Mouse (Mus musculus): ENCODE measurements around the gene Rab37.

Gene Rab37

DNA sequence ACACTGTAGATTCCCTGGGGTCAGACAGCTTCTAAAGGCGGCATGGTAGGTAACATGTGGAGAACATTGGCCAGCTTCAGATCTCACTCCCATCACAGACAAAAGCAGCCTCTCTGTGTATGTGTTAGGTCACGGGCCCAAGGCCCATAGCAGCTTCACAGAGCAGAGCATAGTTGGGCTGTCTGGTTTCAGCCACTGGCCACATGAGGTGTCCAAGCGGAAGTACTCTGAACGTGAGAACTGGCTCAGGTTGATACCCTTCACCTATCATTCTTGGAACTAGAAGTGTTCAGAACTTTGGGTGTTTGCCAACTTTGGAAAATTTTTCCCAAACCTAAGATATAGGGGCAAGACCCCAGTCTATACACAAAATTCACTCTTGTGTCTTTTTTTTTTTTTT lies 78.2 kb downstream of the Rab37 start:
- no peak for DNase-seq

DNA sequence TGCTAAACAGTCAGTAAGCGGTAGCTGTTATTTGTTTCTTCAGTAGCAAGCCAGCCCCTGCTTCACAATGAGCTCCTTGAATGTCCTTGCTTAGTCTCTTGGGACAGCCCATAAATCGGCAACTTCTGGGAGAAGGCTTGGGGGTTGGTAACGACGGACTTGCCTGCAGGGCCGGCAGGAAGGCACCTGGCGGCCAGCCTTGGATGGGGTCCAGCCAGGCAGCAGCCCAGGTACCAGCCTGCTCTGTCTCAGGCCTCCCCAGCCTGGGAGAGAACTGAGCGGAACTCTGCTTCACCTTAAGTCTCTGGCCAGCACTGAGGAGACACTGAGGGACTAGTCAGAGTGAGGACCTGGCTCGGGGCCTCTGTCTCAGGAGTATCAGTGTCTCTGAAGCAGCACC lies 79.9 kb downstream of the Rab37 start:
- no peak for DNase-seq

DNA sequence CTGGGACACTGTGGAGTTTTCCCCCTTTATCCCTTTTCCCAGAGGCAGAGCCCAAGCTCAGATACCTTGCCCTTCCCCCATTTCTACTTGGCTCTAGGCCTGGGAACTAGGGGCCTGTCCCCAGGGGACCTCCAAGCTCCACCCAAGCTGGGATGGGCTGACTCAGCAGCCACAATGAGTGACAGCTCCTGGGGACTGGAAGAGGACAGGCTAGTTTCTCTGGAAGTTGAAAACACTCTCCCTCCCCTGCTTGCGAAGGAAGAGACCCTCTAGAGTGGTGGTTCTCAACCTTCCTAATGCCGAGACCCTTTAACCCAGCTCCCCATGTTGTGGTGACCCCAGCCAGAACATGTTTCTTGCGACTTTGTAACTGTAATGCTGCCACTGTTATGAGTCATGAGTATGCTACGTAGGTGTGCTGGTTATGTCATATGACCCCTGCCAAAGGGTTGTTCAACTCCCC lies 81.6 kb downstream of the Rab37 start:
- DNase-seq: no peak

DNA sequence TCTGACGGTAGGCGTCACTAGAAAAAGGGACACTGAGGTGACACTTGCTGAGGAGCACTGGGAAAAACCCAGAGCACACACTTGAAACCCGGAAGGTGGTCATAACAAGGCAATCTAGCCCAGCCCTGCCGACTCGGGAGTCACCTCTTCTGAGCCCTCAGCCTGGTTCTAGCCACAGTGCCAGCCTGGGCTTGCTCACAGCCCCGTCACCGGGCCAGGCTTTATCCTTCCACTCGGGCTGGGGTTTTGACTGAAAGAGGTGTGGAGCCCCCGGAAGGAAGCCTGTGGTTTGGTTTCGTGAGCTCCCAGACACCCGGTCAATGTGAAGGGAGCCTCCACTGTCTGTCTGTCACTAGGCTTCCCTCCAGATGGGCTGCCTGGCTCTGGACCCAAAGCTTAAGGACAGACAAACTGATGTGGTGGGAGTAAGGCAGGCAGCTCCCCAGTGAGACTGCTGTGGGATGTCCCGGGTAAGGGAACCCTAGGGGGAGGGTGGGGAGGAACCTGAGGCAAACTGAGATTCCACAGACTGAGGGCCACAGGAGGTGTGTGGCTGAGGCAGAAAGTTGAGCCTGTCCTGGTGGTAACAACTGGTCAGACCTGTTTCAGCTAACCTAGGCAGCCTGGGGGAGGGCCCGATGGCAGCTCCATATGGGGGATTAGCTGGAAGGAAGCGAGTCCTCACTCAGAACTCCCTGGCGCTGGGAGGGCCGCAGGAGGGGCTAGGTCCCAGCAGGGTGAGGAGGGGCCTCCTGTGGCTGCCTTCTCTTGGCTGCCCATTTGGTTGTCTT lies 82.5 kb downstream of the Rab37 start:
- DNase-seq: peak; percentile 57

DNA sequence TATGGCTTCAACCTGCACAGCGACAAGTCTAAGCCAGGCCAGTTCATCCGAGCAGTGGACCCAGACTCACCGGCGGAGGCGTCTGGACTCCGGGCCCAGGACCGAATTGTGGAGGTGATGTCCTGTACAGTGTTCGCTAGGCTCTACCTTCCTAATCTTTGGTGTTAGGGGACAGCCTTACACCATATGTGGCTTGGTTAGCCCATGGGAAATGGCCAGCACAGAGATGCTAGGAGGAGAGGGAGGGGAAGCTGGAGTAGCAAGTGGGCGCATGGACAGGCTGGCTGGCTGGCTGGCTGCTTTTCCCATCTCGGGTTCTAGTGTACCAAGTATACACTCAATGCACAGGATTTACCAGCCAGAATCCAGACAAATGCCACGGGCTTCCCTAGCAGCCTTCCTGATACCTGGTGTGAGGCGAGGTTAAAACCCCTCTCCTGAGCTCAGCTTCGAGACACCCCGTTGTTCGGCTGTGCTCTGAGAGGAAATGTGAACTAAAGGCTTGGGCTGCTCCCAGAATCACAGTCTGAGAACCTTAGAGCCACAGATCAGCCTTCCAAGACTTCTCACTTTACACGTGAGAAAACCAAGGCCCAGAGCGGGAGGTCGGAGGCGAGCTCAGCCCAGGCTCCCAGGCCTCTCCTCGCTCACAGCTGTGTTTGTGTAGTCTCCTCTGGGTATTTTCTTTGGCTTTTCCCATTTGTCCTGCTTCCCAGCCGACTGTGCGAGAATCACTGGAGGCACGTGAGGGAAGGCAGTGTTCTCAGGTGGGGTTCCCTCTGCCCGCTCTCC lies 85.4 kb downstream of the Rab37 start:
- DNase-seq: no peak

DNA sequence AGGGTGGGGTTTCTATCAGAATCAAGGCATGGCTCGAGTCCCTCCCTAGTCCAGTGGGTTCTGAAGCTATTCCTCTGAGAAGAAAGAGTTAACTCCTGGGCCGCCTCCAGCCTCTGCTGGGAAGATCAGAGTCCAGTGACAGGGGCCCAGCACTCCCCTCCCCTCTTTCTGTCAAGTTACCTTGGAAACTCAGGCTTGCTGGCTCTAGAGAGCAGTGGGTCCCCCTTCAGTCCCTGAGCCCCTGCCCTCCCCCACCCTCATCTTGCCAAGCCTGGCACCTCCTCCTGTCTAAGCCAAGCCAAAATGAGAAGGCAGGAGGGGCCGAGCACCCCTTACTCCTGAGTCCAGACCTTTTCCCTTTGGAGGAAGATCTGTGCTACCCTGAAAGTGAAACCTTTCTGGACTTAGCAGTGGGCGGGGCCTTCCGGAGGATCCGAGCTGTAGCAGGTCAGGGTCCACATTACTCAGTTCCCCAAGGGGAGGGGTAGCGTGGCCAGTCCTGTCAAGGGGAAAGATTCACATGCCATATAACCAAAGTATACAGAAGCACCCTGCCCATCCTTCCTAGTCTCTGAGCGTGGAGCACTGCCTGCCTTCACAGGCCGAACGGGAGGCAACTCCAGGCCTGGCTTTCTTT lies 86.4 kb downstream of the Rab37 start:
- no peak for DNase-seq

DNA sequence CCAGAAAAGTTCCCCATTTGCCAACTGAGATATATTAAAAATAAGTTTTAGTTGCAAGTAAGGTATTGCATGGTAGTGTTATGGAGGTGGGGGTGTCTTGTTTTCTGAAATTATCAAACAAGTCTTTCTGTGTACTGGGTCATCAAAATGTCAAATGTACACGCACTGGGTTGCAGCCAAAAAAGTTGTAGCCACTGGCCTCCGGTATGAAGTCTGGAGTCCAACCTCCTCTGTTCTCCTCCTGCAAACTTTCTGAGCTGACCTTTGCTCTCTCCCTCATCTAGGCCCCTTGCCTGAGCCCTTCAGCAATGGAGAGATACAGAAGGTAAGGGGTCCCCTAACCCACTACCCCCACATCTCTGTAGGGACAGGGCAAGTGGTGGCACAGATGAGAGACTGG lies 87.5 kb downstream of the Rab37 start:
- DNase-seq: no peak

DNA sequence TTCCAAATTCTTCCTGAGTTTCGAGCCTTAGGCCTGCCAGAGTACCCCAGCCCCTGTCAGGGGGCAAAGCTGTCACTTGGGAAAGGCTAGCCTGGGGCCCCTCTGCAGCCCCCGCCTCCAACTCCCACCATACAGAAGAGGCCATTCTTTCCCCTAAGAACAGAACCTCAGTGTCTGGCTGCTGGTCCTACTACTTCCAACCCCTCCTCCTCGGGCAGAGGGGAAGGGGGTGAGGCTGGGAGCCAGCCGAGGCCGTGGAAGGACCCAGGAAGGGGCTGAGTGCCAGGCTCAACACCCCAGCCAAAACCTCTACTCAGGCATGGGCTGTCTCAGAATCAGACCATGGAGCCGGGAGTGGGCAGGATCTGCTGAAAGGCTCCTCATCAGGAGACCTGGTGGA lies 88.0 kb downstream of the Rab37 start:
- DNase-seq: no peak

DNA sequence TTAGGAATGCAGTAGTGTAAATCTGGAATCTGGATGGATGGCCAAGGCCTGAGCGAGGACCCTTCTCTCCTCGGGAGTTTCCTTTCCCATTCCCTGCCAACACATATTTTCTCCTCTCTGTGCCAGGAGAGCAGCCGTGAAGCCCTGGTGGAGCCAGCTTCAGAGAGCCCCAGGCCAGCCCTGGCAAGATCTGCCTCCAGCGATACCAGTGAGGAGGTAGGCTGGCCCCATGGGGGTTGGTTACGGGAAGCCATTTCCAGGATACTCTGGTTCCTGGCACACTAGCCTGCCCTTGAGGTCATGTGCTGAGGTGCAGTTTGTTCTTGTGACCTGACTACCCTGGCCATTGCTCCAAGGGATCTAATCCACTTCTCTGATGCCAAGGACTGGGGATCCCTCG lies 88.7 kb downstream of the Rab37 start:
- no peak for DNase-seq

DNA sequence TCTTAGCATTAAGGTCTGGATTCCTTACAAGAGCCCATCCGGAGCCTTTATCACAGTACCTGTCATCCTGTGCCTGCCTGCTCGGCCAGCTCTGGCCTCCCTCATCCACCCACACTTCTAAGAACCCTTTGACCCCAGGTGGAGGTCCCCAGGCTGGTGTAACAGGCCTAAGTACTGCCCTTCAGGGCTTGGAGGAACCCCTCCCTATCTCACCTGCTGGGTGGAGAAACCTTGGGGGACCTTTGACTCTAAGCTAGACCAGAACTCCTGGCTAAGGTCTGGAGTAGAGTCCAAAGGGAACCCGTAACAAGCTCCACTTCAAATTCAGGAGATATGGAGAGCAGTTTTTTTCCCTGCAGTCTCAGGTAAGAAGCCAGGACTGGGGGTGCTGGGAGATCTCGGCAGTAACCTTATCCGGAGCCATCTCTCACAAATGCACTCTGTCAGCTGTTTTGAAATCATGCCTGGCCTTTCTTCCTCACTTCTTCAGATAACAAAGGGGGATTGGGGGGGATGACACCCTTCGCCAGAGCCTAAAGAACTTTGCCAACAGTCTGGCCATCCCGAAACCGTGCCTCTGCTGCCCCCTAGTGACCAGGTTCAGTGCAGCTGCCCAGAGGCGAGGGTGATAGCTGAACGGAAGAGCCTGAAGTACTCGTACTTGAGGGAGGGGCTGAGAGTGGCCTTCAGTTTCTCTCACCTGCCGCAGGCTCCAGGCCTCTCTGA lies 90.8 kb downstream of the Rab37 start:
- DNase-seq: peak; percentile 97

DNA sequence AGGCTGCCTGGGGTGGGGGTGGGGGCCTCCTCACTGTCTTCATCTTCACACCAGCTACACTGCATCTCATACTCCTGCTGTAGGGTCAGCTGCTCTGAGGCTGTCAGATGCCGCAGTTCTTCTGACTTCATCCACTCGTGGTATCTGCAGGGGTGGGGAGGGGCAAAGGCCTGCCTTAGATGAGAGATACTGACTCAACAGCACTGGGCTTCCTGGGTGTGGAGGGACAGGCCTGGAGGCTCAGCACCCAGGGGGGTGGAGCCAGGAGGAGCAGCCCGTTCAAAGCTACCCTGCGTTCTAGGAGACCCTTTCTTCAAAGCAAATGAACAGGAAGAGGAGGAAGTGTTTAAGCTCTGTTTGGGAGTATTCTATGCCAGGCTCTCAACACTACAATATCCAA lies 93.7 kb downstream of the Rab37 start:
- peak; percentile 50 for DNase-seq

DNA sequence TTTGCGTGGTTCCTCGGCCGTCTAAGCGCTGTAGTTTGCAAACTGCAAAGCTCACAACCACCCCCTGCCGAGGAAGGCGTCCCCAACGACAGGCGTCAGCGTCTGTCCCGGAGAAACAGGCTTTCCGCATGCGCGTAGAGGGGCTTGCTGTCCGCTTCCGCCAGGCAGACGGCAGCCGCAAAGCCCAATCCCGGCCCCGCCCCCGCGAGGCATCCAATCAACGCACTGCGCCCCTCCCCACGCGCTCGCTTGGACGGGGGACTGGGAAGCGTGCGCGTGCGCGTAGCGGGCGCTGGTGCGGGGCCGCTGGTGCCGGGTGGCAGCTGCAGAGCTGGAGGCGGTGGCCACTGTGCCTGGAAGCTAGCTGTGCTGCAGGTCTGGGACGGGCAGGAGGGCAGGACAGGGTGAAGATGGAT lies 96.0 kb downstream of the Rab37 start, which contains the start of gene Tmem104:
TSS of gene Tmem104 (plus strand) at position 264 of the 416 bp plus-strand sequence.
- DNase-seq: peak; percentile 100

DNA sequence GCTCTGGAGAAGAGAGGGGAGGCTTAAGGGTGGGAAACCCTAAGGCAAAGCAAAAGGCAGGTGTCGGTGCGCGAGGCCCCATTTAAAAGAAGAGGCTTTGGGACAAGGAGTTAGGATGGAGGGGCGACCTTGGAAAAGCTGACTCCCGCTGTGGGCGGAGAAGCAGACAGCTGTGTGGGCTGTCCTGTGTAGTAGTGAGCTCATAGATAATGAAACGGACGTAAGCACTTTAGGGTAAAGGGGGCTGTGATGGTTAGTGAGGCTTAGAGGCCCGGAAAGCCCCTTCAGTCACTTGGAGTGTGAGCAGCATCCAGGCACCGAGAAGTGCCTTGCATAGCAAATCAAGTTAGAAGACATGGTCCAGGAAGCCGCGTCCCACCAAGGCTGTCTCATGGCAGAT lies 96.5 kb downstream of the Rab37 start, which contains the start of gene Nat9:
TSS of gene Nat9 (minus strand) at position 167 of the 400 bp plus-strand sequence.
- peak; percentile 45 for DNase-seq

DNA sequence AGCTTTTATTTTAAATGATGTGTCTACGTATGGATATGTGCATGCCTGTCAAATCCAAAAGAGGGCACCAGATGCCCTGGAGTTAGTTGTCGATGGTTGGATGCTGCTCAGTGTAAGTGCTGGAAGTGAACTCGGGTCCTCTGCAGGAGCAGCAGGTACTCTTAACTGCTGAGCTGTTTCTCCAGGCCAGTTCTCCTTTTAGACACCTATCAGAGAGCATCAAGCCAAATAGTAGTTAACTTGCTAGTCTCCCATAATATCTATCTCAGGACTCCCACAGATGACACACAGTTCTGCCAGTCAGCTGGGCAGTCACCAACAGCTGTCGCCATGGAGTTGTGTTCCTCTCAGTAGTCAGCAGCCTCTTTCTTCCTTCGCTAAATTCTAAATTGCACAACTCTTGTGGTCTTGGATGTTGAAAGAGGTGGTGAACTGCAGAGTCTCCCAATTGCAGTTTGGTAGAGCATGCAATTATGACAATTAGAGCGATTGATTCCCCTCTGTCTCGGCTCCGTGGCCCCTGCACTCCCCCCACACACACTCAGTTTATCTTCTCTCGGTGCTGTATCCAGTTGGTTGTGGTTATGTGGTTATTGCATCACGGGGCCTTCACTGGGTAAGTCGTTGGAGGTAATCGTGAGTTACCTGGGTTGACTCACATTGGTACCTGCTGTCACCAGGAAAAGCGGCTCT lies 97.5 kb downstream of the Rab37 start:
- no peak for DNase-seq

DNA sequence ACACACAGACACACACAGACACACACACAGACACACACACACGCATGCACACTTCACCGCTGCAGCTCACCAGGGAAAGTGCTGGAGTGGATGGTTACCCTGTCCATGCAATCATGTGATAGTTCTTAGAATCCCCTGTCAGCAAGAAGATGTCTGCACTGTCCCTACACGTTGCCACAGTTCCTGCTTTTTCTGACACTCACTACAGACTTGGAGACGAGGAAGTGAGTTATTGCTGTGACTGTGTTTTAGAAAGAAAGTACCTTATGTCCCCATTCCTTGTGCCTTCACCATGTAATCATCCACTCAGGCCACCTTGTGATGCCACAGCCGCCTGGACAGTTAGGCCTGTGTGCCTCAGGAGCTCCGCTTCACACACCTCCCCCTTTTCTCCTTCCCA lies 98.1 kb downstream of the Rab37 start:
- DNase-seq: no peak

DNA sequence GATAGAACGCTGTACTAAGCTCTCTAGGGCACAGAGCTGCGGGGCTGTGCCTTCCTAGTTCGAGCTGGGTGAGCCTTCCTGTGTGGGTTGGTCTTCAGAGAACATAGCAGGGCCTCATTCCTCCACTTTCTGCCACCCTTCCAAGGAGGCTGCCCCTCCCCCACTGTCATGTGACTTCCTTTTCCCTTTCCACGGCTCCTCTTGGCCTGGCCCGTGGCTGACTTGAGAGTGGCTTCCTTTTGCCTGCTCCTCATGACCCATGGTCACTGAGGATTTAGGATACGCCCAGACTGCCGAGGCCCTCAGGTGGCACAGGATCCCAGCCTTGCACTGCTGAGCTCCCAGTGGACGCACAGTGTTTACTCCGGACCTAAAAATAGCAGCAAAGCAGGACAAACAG lies 100.9 kb downstream of the Rab37 start:
- peak; percentile 48 for DNase-seq

DNA sequence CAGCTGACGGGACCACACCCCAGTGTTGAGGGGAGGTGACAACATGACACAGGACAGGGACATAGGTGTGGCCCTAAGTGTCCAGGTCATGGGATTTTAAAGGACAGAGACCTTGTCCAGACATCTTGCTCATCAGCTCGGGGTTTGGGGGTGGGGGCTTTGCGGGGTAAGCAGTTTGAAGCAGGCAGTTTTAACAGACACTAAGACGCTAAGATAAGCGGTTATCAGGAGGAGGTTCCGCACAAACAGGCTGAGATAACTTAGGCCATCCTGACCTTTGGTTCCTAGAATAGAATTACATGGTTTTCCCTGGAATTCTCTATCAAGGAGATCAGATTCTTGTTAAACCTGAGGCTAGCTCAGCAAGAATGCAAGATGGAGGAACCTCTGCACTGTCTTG lies 103.5 kb downstream of the Rab37 start:
- DNase-seq: no peak

DNA sequence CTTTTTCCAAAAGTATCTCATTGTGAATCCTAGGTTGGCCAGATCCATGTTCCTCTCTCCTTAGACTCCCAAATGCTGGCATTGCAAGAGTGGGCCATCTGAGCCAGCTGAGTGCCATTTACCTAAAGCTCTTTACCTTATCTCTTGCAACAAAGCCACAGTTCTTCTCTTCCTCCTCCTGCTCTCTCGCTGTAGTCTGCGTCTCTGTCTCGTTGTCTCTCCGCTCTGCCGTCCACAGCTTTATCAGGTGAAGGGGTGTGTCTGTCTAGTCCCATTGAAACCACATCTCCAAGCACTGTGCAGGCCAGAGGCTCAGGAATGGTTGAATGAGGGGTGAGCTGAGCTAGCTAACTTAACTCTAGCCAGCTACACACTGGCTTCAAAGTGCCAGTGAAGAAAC lies 104.7 kb downstream of the Rab37 start:
- DNase-seq: no peak

DNA sequence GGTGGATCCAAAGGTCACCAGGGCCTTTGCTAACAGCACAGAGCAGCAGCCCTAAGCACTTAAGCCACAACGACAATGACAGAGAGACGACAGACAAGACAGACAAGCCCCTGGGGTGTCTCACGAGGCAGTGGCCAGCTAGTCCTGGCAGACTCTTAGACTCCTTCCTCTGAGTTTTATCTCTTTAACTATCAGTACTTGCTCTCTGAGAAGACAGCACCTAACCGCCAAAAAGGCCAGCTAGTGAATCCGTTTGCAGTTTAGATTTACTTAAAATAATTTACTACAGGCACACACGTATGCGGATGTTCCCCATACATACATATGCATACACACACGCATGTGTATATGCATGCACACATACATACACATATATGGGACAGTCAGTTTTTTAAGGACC lies 106.3 kb downstream of the Rab37 start:
- DNase-seq: no peak

DNA sequence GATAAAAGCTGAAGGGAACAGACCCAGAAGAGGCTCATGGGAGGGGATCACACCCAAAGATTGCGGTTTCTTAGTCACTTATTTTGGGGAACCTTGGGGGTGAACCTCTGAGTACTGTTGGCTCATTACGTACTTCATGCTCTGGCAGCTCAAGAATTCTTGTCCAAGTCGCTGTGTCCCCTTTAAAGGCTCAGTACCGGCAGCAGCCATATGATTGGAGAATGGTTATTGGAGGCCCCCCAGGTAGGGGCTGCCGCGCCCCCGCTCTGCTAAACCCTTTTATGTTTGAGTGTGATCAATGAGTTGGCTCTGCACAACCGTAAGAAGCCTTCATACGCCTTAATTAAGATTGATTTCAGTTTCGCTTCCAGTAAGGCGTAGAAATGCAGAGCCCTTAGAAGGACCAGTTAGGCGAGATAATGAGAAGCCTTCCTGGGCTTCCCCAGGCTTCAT lies 107.7 kb downstream of the Rab37 start:
- DNase-seq: no peak

DNA sequence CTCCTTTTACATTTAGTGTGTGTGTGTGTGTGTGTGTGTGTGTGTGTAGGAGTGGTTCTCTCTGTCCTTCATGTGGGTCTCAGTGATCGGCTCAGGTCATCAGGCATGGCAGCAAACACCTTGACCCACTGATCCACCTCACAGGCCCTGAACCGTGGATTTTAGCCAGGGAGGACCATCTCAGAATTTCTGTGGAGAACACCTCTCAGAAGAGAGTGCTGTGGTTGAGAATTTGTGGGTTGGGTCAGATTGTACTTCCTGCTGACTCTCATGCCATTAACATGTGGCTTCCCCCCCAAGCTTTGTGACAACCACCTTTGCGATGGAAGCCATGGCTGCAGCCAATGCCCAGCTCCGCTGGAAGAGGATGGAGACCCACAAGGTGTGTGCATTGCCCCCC lies 109.3 kb downstream of the Rab37 start:
- DNase-seq: no peak

DNA sequence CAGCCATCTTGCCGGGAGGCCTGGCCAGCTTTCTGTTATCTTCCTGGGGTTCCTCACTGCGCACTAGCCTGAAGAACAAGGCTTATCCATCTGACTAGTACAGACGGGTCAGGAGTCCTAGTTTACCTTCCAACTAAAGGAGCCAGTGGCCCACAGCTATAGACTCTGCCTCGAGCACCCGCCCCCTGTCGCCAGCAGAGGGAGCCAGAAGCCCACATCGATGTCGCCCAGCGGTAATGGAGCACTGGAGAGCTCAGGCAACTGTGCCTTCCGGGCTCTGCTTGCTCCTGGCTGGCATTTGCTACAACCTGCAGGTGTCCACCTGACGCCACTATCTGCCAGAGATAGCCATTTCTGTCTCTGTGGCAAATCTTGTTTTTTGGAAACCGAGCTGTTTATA lies 111.1 kb downstream of the Rab37 start:
- DNase-seq: peak; percentile 91

All from thymus, postnatal 4 days (tissue).